Mouse (Mus musculus): ENCODE measurements around the gene Prkn. TPM values are rescaled to one million over a fixed set of nuclear protein-coding genes. Genes with fewer than 3 reads are reported as not detected.
A peak's percentile ranks its signal among the peaks of the same experiment; 100 is the strongest.

Prkn gene
- total RNA-seq (2021) = 10 to 100 TPM; 16.9 to 17.7 TPM
- long read RNA-seq, experiment 1, partial matches to known transcripts = 0 of 2 reads
- long read RNA-seq, experiment 1, other reads (novel, unspliced or antisense) = 2 of 2 reads
- long read RNA-seq, experiment 2, partial matches to known transcripts = 2 of 2 reads
- long read RNA-seq, experiment 2, other reads (novel, unspliced or antisense) = 0 of 2 reads

DNA sequence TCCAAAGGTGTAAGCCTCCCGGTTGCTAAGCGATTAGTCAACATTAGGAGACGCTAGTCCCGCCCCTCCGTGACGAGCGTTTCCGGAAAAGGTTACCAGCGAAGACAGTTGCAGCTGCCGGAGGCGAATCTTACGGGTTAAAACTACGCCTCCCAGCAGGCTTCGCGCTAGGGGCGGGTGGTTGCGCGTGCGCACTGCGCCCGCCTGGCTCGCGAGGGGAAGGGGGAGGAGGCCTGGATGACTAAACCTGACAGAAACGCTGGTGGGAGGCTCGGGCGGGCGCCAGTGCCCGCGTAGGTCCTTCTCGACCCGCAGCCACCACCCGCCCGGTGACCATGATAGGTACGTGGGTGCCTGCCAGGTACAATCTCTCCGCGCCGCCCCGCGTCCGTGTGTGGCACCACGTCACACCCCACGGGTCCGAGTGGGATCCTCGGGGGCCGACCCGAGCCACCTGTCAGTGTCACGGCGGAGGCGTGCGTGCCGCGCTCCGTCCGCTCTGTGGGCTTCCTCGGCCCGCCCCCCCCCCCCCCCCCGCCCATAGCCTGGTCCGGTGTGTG, at the start of gene Prkn, which contains the start of gene Pacrg:
Prkn (plus strand) TSS at position 237 of the 560 bp plus-strand sequence.
Pacrg (minus strand) TSS at position 164 of the 560 bp plus-strand sequence.
- DNase-seq (ENCODE audit: low spot score in 2 of 2) = peak; percentile 94 to 96

GRCm38 (mm10) chr17:10791661-10792060, 48.5 kb upstream of the Prkn start:
- DNase-seq (ENCODE audit: low spot score in 2 of 2) = no peak

GRCm38 (mm10) chr17:10806692-10807091, 33.5 kb upstream of the Prkn start:
- DNase-seq (ENCODE audit: low spot score in 2 of 2) = no peak

- DNase-seq (ENCODE audit: low spot score in 2 of 2) = no peak
Observed at GRCm38 (mm10) chr17:10807261-10807998, 32.8 kb upstream of the Prkn start.

- DNase-seq (ENCODE audit: low spot score in 2 of 2) = no peak
Observed at GRCm38 (mm10) chr17:10808571-10808970, 31.6 kb upstream of the Prkn start.

DNA sequence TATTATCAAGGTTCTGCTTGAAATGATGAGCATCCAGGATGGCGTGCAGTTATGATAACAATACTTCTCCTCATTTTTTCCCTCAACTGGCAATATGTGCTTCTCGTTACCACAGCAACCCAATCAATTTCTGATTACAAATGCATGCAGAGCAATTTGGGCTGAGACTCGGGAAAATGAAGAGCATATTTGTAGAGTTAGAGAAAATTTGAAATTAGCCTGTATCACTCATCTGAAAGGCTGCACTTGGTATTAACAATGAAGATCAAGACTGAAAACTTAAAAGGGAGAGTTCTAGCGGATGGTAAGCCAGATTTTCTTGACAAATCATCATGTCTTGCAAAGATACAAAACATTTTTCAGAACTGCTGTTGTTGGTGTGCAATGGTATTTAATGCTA, 21.2 kb upstream of the Prkn start:
- no peak for DNase-seq (ENCODE audit: low spot score in 2 of 2)

GRCm38 (mm10) chr17:10840731-10841201, 582 bp downstream of the Prkn start:
- peak; percentile 17 to 32 for DNase-seq (ENCODE audit: low spot score in 2 of 2)

- DNase-seq (ENCODE audit: low spot score in 2 of 2) = no peak
Observed at GRCm38 (mm10) chr17:10854207-10854606, 14.0 kb downstream of the Prkn start.

DNA sequence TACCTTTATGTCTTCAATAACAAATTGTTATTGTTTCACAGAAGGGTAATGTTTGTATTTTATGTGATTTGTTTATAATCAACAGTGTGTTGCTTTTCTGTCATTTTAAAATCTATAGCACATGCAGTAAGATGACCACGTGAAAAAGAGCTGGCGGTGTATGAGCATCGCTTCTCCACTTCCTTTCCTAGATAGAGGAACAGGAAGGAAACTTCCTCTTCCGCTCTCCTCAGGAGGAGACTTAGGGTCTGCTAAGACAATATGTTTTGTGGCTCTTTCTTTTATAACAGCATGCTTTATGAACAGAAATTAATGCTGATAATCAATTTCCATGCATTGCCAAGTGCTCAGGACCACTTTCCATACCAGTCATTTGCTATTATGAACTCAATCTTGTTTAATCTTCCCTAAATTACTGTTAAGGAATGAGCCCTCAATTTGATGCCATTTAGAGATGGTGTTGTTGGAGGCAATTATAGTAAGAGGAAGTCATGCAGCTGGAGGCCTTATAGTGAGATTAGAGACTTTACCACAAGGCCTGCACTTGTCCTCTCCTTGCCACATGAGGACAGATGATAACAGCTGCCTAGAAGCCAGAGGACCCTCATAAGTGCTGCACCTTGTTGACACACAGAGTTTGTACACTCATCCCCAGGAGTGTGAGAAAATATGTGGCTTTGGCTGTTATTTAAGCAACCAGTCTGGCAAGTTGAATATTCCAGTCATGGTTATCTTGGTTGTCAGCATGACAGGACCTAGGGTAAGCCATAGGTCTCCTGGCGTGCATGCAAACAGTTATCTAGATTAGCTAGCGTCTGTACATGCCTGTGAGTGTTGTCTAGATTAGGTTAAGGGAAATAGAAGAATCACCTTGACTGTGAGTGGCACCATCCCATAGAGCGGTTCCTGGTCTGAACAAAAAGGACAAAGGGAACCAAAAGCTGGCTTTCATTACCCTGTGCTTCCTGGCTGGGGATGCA, 34.3 kb downstream of the Prkn start:
- no peak for DNase-seq (ENCODE audit: low spot score in 2 of 2)

DNA sequence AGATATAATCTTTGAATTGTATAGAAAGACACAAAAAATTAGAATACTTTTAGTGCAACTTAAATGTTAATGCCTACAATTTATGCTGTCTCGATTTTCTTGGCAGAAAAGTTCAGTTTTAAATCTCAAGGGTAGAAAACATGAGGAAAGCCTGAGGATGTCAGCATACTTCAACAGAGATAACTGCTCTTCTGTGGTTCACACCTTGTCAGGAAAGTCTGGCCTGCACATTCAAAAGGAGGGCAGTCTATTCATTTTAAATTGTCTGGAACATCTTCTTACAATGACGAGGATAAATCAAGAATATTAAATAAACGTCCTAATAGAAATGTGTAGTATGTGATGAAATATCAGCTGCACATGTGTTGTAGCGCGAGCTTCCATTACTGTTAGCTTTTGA, 38.8 kb downstream of the Prkn start:
- DNase-seq (ENCODE audit: low spot score in 2 of 2) = no peak

- no peak for DNase-seq (ENCODE audit: low spot score in 2 of 2)
Observed at GRCm38 (mm10) chr17:10882260-10882659, 42.1 kb downstream of the Prkn start.

- DNase-seq (ENCODE audit: low spot score in 2 of 2) = no peak
Observed at GRCm38 (mm10) chr17:10887924-10888323, 47.7 kb downstream of the Prkn start.

GRCm38 (mm10) chr17:10901686-10902228, 61.6 kb downstream of the Prkn start:
- DNase-seq (ENCODE audit: low spot score in 2 of 2) = no peak

GRCm38 (mm10) chr17:10936698-10937097, 96.5 kb downstream of the Prkn start:
- no peak for DNase-seq (ENCODE audit: low spot score in 2 of 2)

- DNase-seq (ENCODE audit: low spot score in 2 of 2) = no peak
Observed at GRCm38 (mm10) chr17:10937844-10938243, 97.7 kb downstream of the Prkn start.

DNA sequence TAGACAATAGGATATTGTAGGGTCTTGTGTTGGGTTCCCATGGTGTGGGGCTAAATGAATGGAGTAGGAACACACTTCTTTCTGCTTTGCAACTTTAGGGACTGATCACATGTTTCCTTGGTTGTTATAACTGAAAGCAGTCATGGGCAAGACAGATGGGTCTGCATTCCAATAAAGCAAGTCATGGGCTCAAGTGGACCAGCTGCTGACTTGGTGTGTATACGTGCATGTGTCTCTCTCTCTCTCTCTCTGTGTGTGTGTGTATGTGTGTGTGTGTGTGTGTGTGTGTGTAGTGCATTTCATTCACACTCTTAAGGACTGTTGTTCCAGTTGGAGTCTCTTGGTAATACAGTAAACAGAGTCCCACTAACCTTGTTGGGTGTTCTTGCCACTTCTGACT, 98.6 kb downstream of the Prkn start:
- no peak for DNase-seq (ENCODE audit: low spot score in 2 of 2)

DNA sequence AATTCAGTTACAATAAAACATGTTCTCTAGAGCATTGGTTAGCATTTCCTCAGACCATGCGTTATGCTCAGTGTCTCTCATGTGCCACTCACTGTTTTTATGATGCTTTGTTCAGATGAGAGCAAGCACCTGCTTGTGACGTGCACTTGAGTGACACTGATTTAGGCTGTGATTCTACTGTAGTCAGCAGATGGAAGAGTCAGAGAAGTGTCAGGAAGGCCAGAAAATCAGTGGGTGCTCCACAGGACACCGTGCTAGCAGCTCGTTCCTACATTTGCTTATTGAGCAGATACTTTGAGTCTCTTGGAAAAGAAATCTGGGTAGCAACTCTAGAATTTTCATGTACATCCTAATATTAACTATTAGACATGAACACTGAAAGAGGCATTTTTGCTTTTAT, 106.4 kb downstream of the Prkn start:
- no peak for DNase-seq (ENCODE audit: low spot score in 2 of 2)

- no peak for DNase-seq (ENCODE audit: low spot score in 2 of 2)
Observed at GRCm38 (mm10) chr17:10947614-10948013, 107.4 kb downstream of the Prkn start.

DNA sequence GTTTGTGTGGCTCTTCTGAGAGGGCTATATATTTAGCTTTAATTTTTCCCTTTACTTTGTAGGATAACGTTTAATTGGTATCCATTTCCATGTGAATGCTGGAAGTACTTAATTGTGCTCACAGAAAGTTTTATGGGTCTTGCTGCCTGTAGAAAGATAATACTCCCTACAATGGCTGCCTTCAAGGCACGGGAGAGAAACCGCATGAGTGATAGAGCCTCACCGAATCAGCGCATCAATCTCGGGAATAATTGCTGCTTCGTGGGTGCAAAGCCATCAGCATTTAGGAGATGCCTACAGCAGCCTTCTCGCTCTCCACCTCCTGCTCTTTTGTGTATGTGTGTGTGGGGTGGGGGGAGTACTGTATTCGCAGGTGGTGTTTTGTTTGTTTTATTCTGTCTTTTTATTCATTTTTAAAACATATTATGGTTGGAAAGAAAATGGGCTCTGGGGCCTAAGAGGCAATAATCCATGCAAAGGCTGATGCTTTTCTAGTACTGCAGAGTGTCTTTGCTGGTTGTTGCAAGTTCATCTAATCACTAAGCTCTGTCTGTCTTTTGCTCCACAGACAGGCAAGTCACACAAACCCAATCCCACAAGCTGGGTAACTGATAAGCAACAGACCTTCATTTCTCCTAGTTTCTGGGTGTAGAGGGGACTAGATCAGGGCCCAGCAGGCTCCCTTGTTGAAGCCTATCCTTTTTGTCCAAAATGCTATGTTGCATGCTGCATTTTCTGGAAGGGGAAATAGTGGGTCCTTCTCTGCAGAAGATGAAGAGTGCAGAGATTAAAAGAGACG, 119.1 kb downstream of the Prkn start:
- no peak for DNase-seq (ENCODE audit: low spot score in 2 of 2)

GRCm38 (mm10) chr17:10962151-10962550, 122.0 kb downstream of the Prkn start:
- no peak for DNase-seq (ENCODE audit: low spot score in 2 of 2)
